Mouse (Mus musculus) testis, adult 2 months (tissue): ENCODE results near the gene Car9. TPM values are rescaled to one million over a fixed set of nuclear protein-coding genes. Genes with fewer than 3 reads are reported as not detected.
A peak's percentile ranks its signal among the peaks of the same experiment; 100 is the strongest.
"Not testable (repeated sequence)": the region's sequence is repeated elsewhere in the genome, so short reads cannot be mapped to it uniquely, and the experiment has no call there.

Experiments used
- H3K27ac ChIP-seq: fragments of 200-500 bp; 2 replicates; pipeline ENCODE4 v1.5.1; 2012; ENCODE audit warnings: low read depth, low read length; ENCODE audit not compliant: control insufficient read depth, insufficient read depth
- H3K27me3 ChIP-seq: fragments of 200-500 bp; 2 replicates; pipeline ENCODE4 v1.6.1; 2012; ENCODE audit warnings: mild to moderate bottlenecking, low read length, moderate library complexity; ENCODE audit not compliant: control insufficient read depth, insufficient read depth
- H3K36me3 ChIP-seq: fragments of 200-500 bp; 2 replicates; pipeline ENCODE4 v1.6.1; 2012; ENCODE audit warnings: mild to moderate bottlenecking, low read length; ENCODE audit not compliant: control insufficient read depth, insufficient read depth
- H3K4me1 ChIP-seq: fragments of 200-500 bp; 2 replicates; pipeline ENCODE4 v1.6.1; 2012; ENCODE audit warnings: low read length; ENCODE audit not compliant: control insufficient read depth, insufficient read depth
- H3K4me3 ChIP-seq: fragments of 200-500 bp; 2 replicates; pipeline ENCODE4 v1.5.1; 2012; ENCODE audit warnings: low read depth, mild to moderate bottlenecking, low read length, moderate library complexity, mixed read lengths; ENCODE audit not compliant: control insufficient read depth
- CTCF ChIP-seq: fragments of 200-500 bp; IDR thresholded peaks from 2 replicates; pipeline ENCODE4 v1.5.1; 2012; ENCODE audit warnings: low read depth, mild to moderate bottlenecking, inconsistent platforms, low read length, moderate library complexity; ENCODE audit not compliant: control insufficient read depth, insufficient read depth, insufficient replicate concordance
- POLR2A ChIP-seq: fragments of 200-500 bp; IDR thresholded peaks from 2 replicates; pipeline ENCODE4 v1.6.1; 2012; ENCODE audit warnings: low read depth, mild to moderate bottlenecking, inconsistent platforms, low read length, moderate library complexity; ENCODE audit not compliant: control insufficient read depth
- polyA plus RNA-seq: library from polyadenylated mRNA; depleted of rRNA; stranded (reverse); fragments of >200 nt; gene quantifications from 2 replicates; pipeline ENCODE4 v1.2.3, GENCODE M21; 2012

The Car9 gene
- polyA plus RNA-seq, 1 experiment = 0.07 TPM

DNA sequence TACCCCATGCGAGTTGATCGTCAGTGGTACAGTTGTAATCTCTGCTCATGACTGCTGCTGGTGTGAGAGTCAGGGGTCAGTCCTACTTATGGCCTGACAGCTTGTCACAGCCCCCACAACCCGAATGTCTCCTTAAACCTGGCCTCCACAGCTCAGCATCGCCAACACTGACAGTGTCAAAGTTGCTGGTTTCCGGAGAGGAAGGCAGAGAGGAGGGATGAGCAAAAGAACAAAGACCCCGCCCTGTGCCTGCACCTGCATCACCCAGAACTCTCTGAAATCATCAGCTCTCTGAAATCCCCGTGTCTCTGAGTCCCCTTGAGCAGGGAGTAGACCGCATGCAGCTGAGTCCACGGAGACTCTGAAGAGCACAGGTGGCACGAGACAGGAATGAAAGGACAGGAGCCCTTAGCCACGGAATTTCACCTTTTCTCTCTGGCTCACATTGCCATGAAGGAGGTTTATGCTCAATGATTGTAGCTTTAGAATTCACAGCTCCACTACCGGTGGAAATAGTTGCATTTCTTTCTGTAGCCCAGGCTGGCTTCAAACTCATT is 23.2 kb upstream of the Car9 start, which contains the start of gene Sit1:
Gene Sit1 (minus strand): TSS at position 200 of the 557 bp plus-strand sequence.
- Histone ChIP-seq H3K27me3 (no peaks in the 10 kb centered on the region), H3K27ac (no peak within 1 kb of the TSS), H3K4me3 (no peak within 1 kb of the TSS), H3K4me1 (peaks cover 14% of the 10 kb centered on the region), H3K36me3 (no peaks in the 10 kb centered on the region)
- no peak for TF ChIP-seq POLR2A
- no peak for TF ChIP-seq CTCF

GRCm38 (mm10) chr4:43485666-43486065 is 21.1 kb upstream of the Car9 start:
- not testable (repeated sequence) for H3K4me1 ChIP-seq, H3K36me3 ChIP-seq, H3K4me3 ChIP-seq, H3K27me3 ChIP-seq, H3K27ac ChIP-seq

DNA sequence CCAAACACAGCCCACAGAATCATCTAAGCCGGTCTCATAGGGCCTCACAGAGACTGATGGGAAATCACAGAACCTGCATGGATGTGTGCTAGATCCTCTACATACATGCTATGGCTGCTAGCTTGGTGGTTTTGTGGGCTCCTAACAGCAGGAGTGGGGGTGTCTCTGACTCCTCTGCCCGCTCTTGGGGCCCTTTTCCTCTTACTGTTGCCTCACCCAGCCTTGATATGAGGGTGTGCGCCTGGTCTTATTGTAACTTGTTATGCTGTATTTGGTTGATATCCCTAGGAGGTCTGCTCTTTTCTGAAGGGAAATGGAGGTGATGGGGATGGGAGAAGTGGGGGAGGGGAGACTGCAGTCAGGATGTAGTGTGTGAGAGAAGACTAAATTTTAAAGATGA is 17.2 kb upstream of the Car9 start:
- no peaks in the 10 kb centered on the region for H3K36me3 ChIP-seq
- H3K4me3 ChIP-seq = no peak overlapping the region
- H3K27ac ChIP-seq = no peak overlapping the region
- peaks cover 3% of the 10 kb centered on the region; the same call in 1 of the 2 replicates for H3K4me1 ChIP-seq
- TF ChIP-seq POLR2A (no peak), CTCF (no peak)
- no peaks in the 10 kb centered on the region for H3K27me3 ChIP-seq

- no peaks in the 10 kb centered on the region for H3K27me3 ChIP-seq
- TF ChIP-seq CTCF = no peak
- TF ChIP-seq POLR2A = no peak
- no peak overlapping the region for H3K4me3 ChIP-seq
- H3K4me1 ChIP-seq = peaks cover 3% of the 10 kb centered on the region; the same call in 1 of the 2 replicates
- H3K36me3 ChIP-seq = no peaks in the 10 kb centered on the region
- no peak overlapping the region for H3K27ac ChIP-seq
These were observed 16.0 kb upstream of the Car9 start for GRCm38 (mm10) chr4:43490801-43491200.

- Histone ChIP-seq H3K4me3 (peak overlapping the region; percentile 77), H3K4me1 (peaks cover 6% of the 10 kb centered on the region; the same call in 1 of the 2 replicates), H3K27ac (peak overlapping the region; percentile 23; the same call in 1 of the 2 replicates), H3K36me3 (no peaks in the 10 kb centered on the region), H3K27me3 (no peaks in the 10 kb centered on the region)
- TF ChIP-seq POLR2A = no peak
These were observed 14.5 kb upstream of the Car9 start for GRCm38 (mm10) chr4:43492101-43492820.

- Histone ChIP-seq H3K4me3 (peak within 1 kb of the TSS; percentile 85), H3K36me3 (no peaks in the 10 kb centered on the region), H3K27ac (peak within 1 kb of the TSS; percentile 24), H3K27me3 (no peaks in the 10 kb centered on the region), H3K4me1 (peaks cover 11% of the 10 kb centered on the region)
- peak; percentile 31; the same call in 1 of the 2 replicates for TF ChIP-seq POLR2A
- TF ChIP-seq CTCF = no peak
These were observed 14.0 kb upstream of the Car9 start, which contains the start of gene Ccdc107 for GRCm38 (mm10) chr4:43492821-43493185. Gene Ccdc107, plus strand, starts transcription at chr4:43492900.

GRCm38 (mm10) chr4:43493186-43493845 is 13.4 kb upstream of the Car9 start:
- Histone ChIP-seq H3K36me3 (no peaks in the 10 kb centered on the region), H3K27me3 (no peaks in the 10 kb centered on the region), H3K27ac (peak overlapping the region; percentile 24), H3K4me1 (peaks cover 16% of the 10 kb centered on the region), H3K4me3 (peak overlapping the region; percentile 85)
- TF ChIP-seq POLR2A (peak; percentile 34; the same call in 1 of the 2 replicates), CTCF (no peak)
